Mouse (Mus musculus): ENCODE measurements around the gene Pkd1l2. TPM values are rescaled to one million over a fixed set of nuclear protein-coding genes. Genes with fewer than 3 reads are reported as not detected.
A peak's percentile ranks its signal among the peaks of the same experiment; 100 is the strongest.

The Pkd1l2 gene
- total RNA-seq, 2 experiments from 2014 or later: 1.5 to 3.1 TPM

GRCm38 (mm10) chr8:117087036-117087435 lies 4.8 kb upstream of the Pkd1l2 start:
- DNase-seq (ENCODE audit: low spot score in 2 of 2): no peak

GRCm38 (mm10) chr8:117085521-117085920 lies 3.3 kb upstream of the Pkd1l2 start:
- no peak for DNase-seq (ENCODE audit: low spot score in 2 of 2)

- DNase-seq (ENCODE audit: low spot score in 2 of 2): no peak
Measured at GRCm38 (mm10) chr8:117082947-117083559, 804 bp upstream of the Pkd1l2 start.

GRCm38 (mm10) chr8:117079652-117080051 lies 2.6 kb downstream of the Pkd1l2 start:
- DNase-seq (ENCODE audit: low spot score in 2 of 2): no peak

GRCm38 (mm10) chr8:117078367-117078926 lies 3.8 kb downstream of the Pkd1l2 start:
- no peak for DNase-seq (ENCODE audit: low spot score in 2 of 2)

GRCm38 (mm10) chr8:117074350-117075182 lies 7.7 kb downstream of the Pkd1l2 start:
- DNase-seq (ENCODE audit: low spot score in 2 of 2): no peak

GRCm38 (mm10) chr8:117069708-117070107 lies 12.5 kb downstream of the Pkd1l2 start:
- DNase-seq (ENCODE audit: low spot score in 2 of 2): no peak

- no peak for DNase-seq (ENCODE audit: low spot score in 2 of 2)
Measured at GRCm38 (mm10) chr8:117068294-117068693, 14.0 kb downstream of the Pkd1l2 start.

- no peak for DNase-seq (ENCODE audit: low spot score in 2 of 2)
Measured at GRCm38 (mm10) chr8:117067396-117067795, 14.9 kb downstream of the Pkd1l2 start.

GRCm38 (mm10) chr8:117066955-117067354 lies 15.3 kb downstream of the Pkd1l2 start:
- DNase-seq (ENCODE audit: low spot score in 2 of 2): no peak

GRCm38 (mm10) chr8:117061180-117061880 lies 20.9 kb downstream of the Pkd1l2 start:
- no peak for DNase-seq (ENCODE audit: low spot score in 2 of 2)

GRCm38 (mm10) chr8:117060306-117060705 lies 21.9 kb downstream of the Pkd1l2 start:
- no peak for DNase-seq (ENCODE audit: low spot score in 2 of 2)

GRCm38 (mm10) chr8:117059021-117059420 lies 23.2 kb downstream of the Pkd1l2 start:
- no peak for DNase-seq (ENCODE audit: low spot score in 2 of 2)

- DNase-seq (ENCODE audit: low spot score in 2 of 2): no peak
Measured at GRCm38 (mm10) chr8:117055097-117055496, 27.2 kb downstream of the Pkd1l2 start.

GRCm38 (mm10) chr8:117054146-117054545 lies 28.1 kb downstream of the Pkd1l2 start:
- no peak for DNase-seq (ENCODE audit: low spot score in 2 of 2)

- peak; percentile 26 to 32 for DNase-seq (ENCODE audit: low spot score in 2 of 2)
Measured at GRCm38 (mm10) chr8:117053135-117054079, 28.8 kb downstream of the Pkd1l2 start.

- DNase-seq (ENCODE audit: low spot score in 2 of 2): no peak
Measured at GRCm38 (mm10) chr8:117051316-117051715, 30.9 kb downstream of the Pkd1l2 start.

GRCm38 (mm10) chr8:117050763-117051162 lies 31.5 kb downstream of the Pkd1l2 start:
- DNase-seq (ENCODE audit: low spot score in 2 of 2): no peak

GRCm38 (mm10) chr8:117049444-117049843 lies 32.8 kb downstream of the Pkd1l2 start:
- no peak for DNase-seq (ENCODE audit: low spot score in 2 of 2)

GRCm38 (mm10) chr8:117043584-117043983 lies 38.7 kb downstream of the Pkd1l2 start:
- DNase-seq (ENCODE audit: low spot score in 2 of 2): no peak

Measured in adrenal gland, postnatal 4 days (tissue).